23 mouse cellular contexts compared by ENCODE assay signal in genomic region chr13:34784818-34785217, GRCm38 (mm10). TPM values are rescaled to one million over a fixed set of nuclear protein-coding genes. Genes with fewer than 3 reads are reported as not detected.
DNase-seq lines count a peak whose midpoint lies in the region; ATAC-seq and TF ChIP-seq lines count a peak whose summit lies in the region.
"Had no signal": no experiment of that assay in that cellular context is flagged by ENCODE, and none has a peak within 500 bp of the region (broad histone marks: within the 10 kb centered on the region; RNA-seq: fewer than 3 reads in every experiment).

No protein-coding gene starts in this region.

- no peak overlapping the region for H3K4me3 ChIP-seq in lung, postnatal 0 days (ENCODE audit: low read depth, low read length)
- H3K4me3 ChIP-seq in lung, adult 2 months (replicated peaks; ENCODE audit: extremely low read depth, low read depth, low read length) = no peak overlapping the region
- H3K4me3 ChIP-seq in liver, embryonic 12.5 days = no peak overlapping the region
- H3K4me3 ChIP-seq in stomach, embryonic 15.5 days (replicated peaks) = no peak overlapping the region
- H3K4me3 ChIP-seq: embryonic facial prominence, embryonic 13.5 days; kidney, embryonic 15.5 days had no signal

- 67% methylated on average over 8 of the region's 8 CpGs for WGBS in lung, postnatal 0 days
- 43% methylated on average over 8 of the region's 8 CpGs for WGBS in lung, adult 2 months
- 31% methylated on average over 8 of the region's 8 CpGs for WGBS in liver, embryonic 12.5 days (ENCODE audit: insufficient replicate concordance)
- WGBS in stomach, embryonic 15.5 days = 74% methylated on average over 8 of the region's 8 CpGs

- H3K27ac ChIP-seq in lung, postnatal 0 days (ENCODE audit: low read length) = no peak overlapping the region
- no peak overlapping the region for H3K27ac ChIP-seq in liver, embryonic 12.5 days
- no peak overlapping the region for H3K27ac ChIP-seq in stomach, embryonic 15.5 days
- H3K27ac ChIP-seq: embryonic facial prominence, embryonic 13.5 days; kidney, embryonic 15.5 days had no signal

- peak; percentile 91 for DNase-seq in heart, adult 11 months
- no peak for DNase-seq in heart, postnatal 10 days
- peak; percentile 13 for DNase-seq in lung, postnatal 0 days (ENCODE audit: low spot score)
- DNase-seq in lung, adult 2 months = no peak
- DNase-seq in thymus, postnatal 4 days = no peak
- DNase-seq in B cell, adult 2 months = no peak
- DNase-seq: adrenal gland, postnatal 10 days; cerebellum, adult 2 months; heart, postnatal 36 days; layer of hippocampus, postnatal 36 days; lung, postnatal 36 days; midbrain, embryonic 14.5 days; thymus, adult 2 months had no signal

- TF ChIP-seq CTCF in lung, postnatal 0 days (IDR thresholded peaks at IDR 0.05) = no peak
- TF ChIP-seq CTCF in lung, adult 2 months (IDR thresholded peaks at IDR 0.05; ENCODE audit: insufficient read depth, low read length) = no peak

- no peak for TF ChIP-seq POLR2A in lung, adult 2 months (IDR thresholded peaks at IDR 0.05; ENCODE audit: borderline replicate concordance, extremely low read depth, low read depth, low read length)

- TF ChIP-seq EP300 in lung, postnatal 0 days (IDR thresholded peaks at IDR 0.05) = 0 out of 2 replicates have a peak, but pooled peaks have one; percentile 39

- H3K9ac ChIP-seq in lung, postnatal 0 days (replicated peaks; ENCODE audit: low read depth) = no peak overlapping the region
- no peak overlapping the region for H3K9ac ChIP-seq in liver, embryonic 12.5 days
- no peak overlapping the region for H3K9ac ChIP-seq in stomach, embryonic 15.5 days
- H3K9ac ChIP-seq: embryonic facial prominence, embryonic 13.5 days; kidney, embryonic 15.5 days had no signal

- peaks cover 7% of the 10 kb centered on the region; the same call in 1 of the 2 replicates for H3K4me1 ChIP-seq in lung, postnatal 0 days (ENCODE audit: insufficient read depth, low read depth, low read length)
- peaks cover 18% of the 10 kb centered on the region for H3K4me1 ChIP-seq in lung, adult 2 months (ENCODE audit: control insufficient read depth, insufficient read depth, low read length)
- H3K4me1 ChIP-seq in liver, embryonic 12.5 days = peaks cover 38% of the 10 kb centered on the region
- H3K4me1 ChIP-seq in stomach, embryonic 15.5 days = 0 out of 2 replicates have a peak, but pooled peaks cover 7% of the 10 kb centered on the region

- no peaks in the 10 kb centered on the region for H3K36me3 ChIP-seq in lung, postnatal 0 days (ENCODE audit: insufficient read depth, low read length)
- H3K36me3 ChIP-seq in liver, embryonic 12.5 days = no peaks in the 10 kb centered on the region
- H3K36me3 ChIP-seq in stomach, embryonic 15.5 days = no peaks in the 10 kb centered on the region
- H3K36me3 ChIP-seq: embryonic facial prominence, embryonic 13.5 days; kidney, embryonic 15.5 days had no signal

- ATAC-seq in lung, postnatal 0 days = peak; percentile 52; the same call in 1 of the 2 replicates
- ATAC-seq in liver, embryonic 12.5 days = peak; percentile 87
- ATAC-seq in stomach, embryonic 15.5 days (ENCODE audit: insufficient read depth, low FRiP score, low read depth) = peak; percentile 53; the same call in 1 of the 2 replicates
- ATAC-seq: inflammation-experienced regulatory T-cells, adult 6 months had no signal

- H3K4me2 ChIP-seq in lung, postnatal 0 days (replicated peaks; ENCODE audit: low read depth, low read length) = no peak overlapping the region
- H3K4me2 ChIP-seq in liver, embryonic 12.5 days = 0 out of 2 replicates have a peak overlapping the region, but pooled peaks have one; percentile 3
- H3K4me2 ChIP-seq in stomach, embryonic 15.5 days = no peak overlapping the region
- H3K4me2 ChIP-seq: embryonic facial prominence, embryonic 13.5 days; kidney, embryonic 15.5 days had no signal

- H3K9me3 ChIP-seq in lung, postnatal 0 days (ENCODE audit: low read length) = no peaks in the 10 kb centered on the region
- H3K9me3 ChIP-seq in liver, embryonic 12.5 days (replicated peaks) = no peaks in the 10 kb centered on the region
- no peaks in the 10 kb centered on the region for H3K9me3 ChIP-seq in stomach, embryonic 15.5 days
- H3K9me3 ChIP-seq: embryonic facial prominence, embryonic 13.5 days; kidney, embryonic 15.5 days had no signal

- no peaks in the 10 kb centered on the region for H3K27me3 ChIP-seq in lung, postnatal 0 days (replicated peaks; ENCODE audit: insufficient read depth, low read length)
- 0 out of 2 replicates have a peak, but pooled peaks cover 3% of the 10 kb centered on the region for H3K27me3 ChIP-seq in liver, embryonic 12.5 days (replicated peaks)
- H3K27me3 ChIP-seq in stomach, embryonic 15.5 days (replicated peaks) = no peaks in the 10 kb centered on the region
- H3K27me3 ChIP-seq: embryonic facial prominence, embryonic 13.5 days; kidney, embryonic 15.5 days had no signal

- intact Hi-C loops in heart, postnatal 10 days (cut with DNase I) = no loop called here

RNA-seq across cellular contexts. Expression of gene Fam50b, which starts 50.2 kb away (rescaled TPM):
- total RNA-seq in heart, postnatal 10 days (2021) = not detected
- 0.10 and 0.11 TPM in 2 replicates for polyA plus RNA-seq in lung, postnatal 0 days (2015; fragmentation: Nextera tagmentation; extraction: Ambion mirVana)
- 0.27 TPM in 1 of 2 replicates, not detected in the other for polyA plus RNA-seq in lung, adult 2 months (2012; rRNA removed)
- polyA plus RNA-seq in liver, embryonic 12.5 days (2016; fragmentation: Nextera tagmentation; extraction: Ambion mirVana) = not detected in 2 replicates
- not detected in 2 replicates for polyA plus RNA-seq in stomach, embryonic 15.5 days (2015; fragmentation: Nextera tagmentation; extraction: Ambion mirVana)
- total RNA-seq: adrenal gland, postnatal 10 days; gastrocnemius, postnatal 4 days; heart, postnatal 36 days; layer of hippocampus, postnatal 36 days; left cerebral cortex, postnatal 36 days; liver, adult 2 months; neutrophil, adult 5-6 weeks had no signal
- polyA plus RNA-seq: cerebellum, adult 2 months; embryonic facial prominence, embryonic 13.5 days; forebrain, embryonic 11.5 days; inflammation-experienced regulatory T-cells, adult 6 months; kidney, embryonic 15.5 days; midbrain, embryonic 14.5 days; thymus, adult 2 months had no signal

Comparison
In these comparisons a context has a peak if more than half of its experiments do, and no peak if none do; other contexts are left out.
1. DNase-seq: peak in heart, adult 11 months (single experiment) and lung, postnatal 0 days (single experiment); none in heart, postnatal 10 days (0 of 2), lung, adult 2 months (single experiment), thymus, postnatal 4 days (single experiment) and B cell, adult 2 months (0 of 2).
2. Peak in every context shown above with its lines, with median percentiles within 50 percentile points of each other: ATAC-seq.